Mouse (Mus musculus) liver, embryonic 14.5 days (tissue): ENCODE measurements around the gene Plin4. TPM values are rescaled to one million over a fixed set of nuclear protein-coding genes. Genes with fewer than 3 reads are reported as not detected.

Source experiments
- ATAC-seq: fragments of 200-750 bp; cut with Nextera tagmentation; 2 replicates; pipeline ENCODE4 v1.8.0; 2017; ENCODE audit warnings: moderate number of reproducible peaks, mild to moderate bottlenecking, moderate library complexity; ENCODE audit not compliant: insufficient read depth
- DNase-seq, 3 experiments: peaks; one replicate each; pipeline ENCODE4 v3.0.0-alpha.2; 2012 to 2013; ENCODE audit warnings: low read depth in 3 of 3, low spot score in 3 of 3
- H3K27ac ChIP-seq: fragments of 300-500 bp; sonication (generic); 2 replicates; pipeline ENCODE4 v1.5.1; 2014; ENCODE audit warnings: moderate library complexity, mild to moderate bottlenecking, control low read depth, inconsistent platforms
- H3K27me3 ChIP-seq: fragments of 300-500 bp; sonication (generic); 2 replicates; pipeline ENCODE4 v1.6.1; 2014; ENCODE audit warnings: mild to moderate bottlenecking, low read length, moderate library complexity; ENCODE audit not compliant: control insufficient read depth, insufficient read depth
- H3K36me3 ChIP-seq: fragments of 300-500 bp; sonication (generic); replicated peaks from 2 replicates; pipeline ENCODE4 v1.6.1; 2014; ENCODE audit warnings: low read depth; ENCODE audit not compliant: control insufficient read depth, insufficient read depth
- H3K4me1 ChIP-seq, 2 experiments: fragments of 200-500 bp in 1 of 2; fragments of 300-500 bp in 1 of 2; sonication (generic) in 1 of 2; replicated peaks; 2 replicates each; pipeline ENCODE4 v1.6.1; 2012 to 2014; ENCODE audit warnings: antibody characterized with exemption in 1 of 2, inconsistent platforms in 1 of 2, low read length in 1 of 2; ENCODE audit not compliant: control insufficient read depth in 2 of 2, insufficient read depth in 2 of 2
- H3K4me2 ChIP-seq: fragments of 300-500 bp; sonication (generic); 2 replicates; pipeline ENCODE4 v1.6.1; 2014; ENCODE audit warnings: low read depth, mild to moderate bottlenecking, control low read depth, moderate library complexity
- H3K4me3 ChIP-seq, 2 experiments: fragments of 200-500 bp in 1 of 2; fragments of 300-500 bp in 1 of 2; sonication (generic) in 1 of 2; 2 replicates each; pipeline ENCODE4 v1.5.1; 2012 to 2014; ENCODE audit warnings: low read depth in 2 of 2, low read length in 2 of 2, mild to moderate bottlenecking in 2 of 2, control low read depth in 1 of 2, inconsistent platforms in 1 of 2, moderate library complexity in 1 of 2; ENCODE audit not compliant: insufficient read depth in 1 of 2
- H3K9ac ChIP-seq: fragments of 300-500 bp; sonication (generic); replicated peaks from 2 replicates; pipeline ENCODE4 v1.6.1; 2014; ENCODE audit warnings: mild to moderate bottlenecking, control low read depth, moderate library complexity
- H3K9me3 ChIP-seq: fragments of 300-500 bp; sonication (generic); 2 replicates; pipeline ENCODE4 v1.6.1; 2016; ENCODE audit warnings: low read length, mixed read lengths; ENCODE audit not compliant: control insufficient read depth
- CTCF ChIP-seq: IDR thresholded peaks from 2 replicates; pipeline ENCODE4 v1.5.1; 2016; ENCODE audit warnings: antibody characterized with exemption, low read depth, control low read depth
- EP300 ChIP-seq: IDR thresholded peaks from 2 replicates; pipeline ENCODE4 v1.6.1; 2016; ENCODE audit warnings: antibody characterized with exemption, low read depth
- WGBS: fragments of 180-500 bp; shearing (Covaris S2); extraction: QIAGEN DNeasy Blood & Tissue Kit; methylation state at CpG from one replicate; pipeline ENCODE4 v1.1.7; 2014; ENCODE audit not compliant: insufficient replicate concordance; 5-methylcytosine and 5-hydroxymethylcytosine counted together
- polyA plus RNA-seq, 2 experiments: library from polyadenylated mRNA; depleted of rRNA in 1 of 2; stranded (reverse) in 1 of 2; unstranded in 1 of 2; fragments of >200 nt; fragmentation: Nextera tagmentation in 1 of 2; extraction: Ambion mirVana in 1 of 2; gene quantifications; 2 replicates each; pipeline versions ENCODE4 v1.2.1 to v1.2.3; 2012 to 2014

The Plin4 gene
- polyA plus RNA-seq, 2 experiments, result 0.01 to 0.03 TPM

DNA sequence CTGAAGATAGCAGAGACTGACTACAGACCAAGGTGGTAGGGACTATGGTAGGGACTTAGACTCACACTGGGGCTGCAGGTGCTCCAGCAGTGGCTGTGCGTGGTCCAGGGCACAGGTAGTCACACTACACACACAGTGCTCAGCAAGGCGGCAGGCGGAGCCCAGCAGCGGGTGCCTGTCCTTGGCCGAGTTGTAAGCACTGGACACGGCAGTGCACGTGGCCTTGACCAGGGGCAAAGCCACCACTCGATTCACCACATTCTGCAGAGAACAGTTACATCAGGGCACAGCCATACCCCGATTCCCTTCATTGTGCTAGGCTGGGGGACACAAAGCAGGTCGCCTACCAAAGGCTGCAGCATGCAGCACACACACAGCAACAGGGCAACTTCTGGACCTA lies 6.6 kb upstream of the Plin4 start:
- H3K4me1 ChIP-seq, result no peaks in the 10 kb centered on the region
- no peaks in the 10 kb centered on the region for H3K36me3 ChIP-seq
- no peak overlapping the region for H3K4me3 ChIP-seq
- WGBS, result 50% methylated on average over 10 of the region's 10 CpGs
- H3K27ac ChIP-seq, result no peak overlapping the region
- H3K4me2 ChIP-seq, result no peak overlapping the region
- peaks cover 24% of the 10 kb centered on the region for H3K27me3 ChIP-seq
- TF ChIP-seq EP300 (no peak), CTCF (no peak)
- DNase-seq (no peak), ATAC-seq (no peak)
- no peak overlapping the region for H3K9ac ChIP-seq
- no peaks in the 10 kb centered on the region for H3K9me3 ChIP-seq

DNA sequence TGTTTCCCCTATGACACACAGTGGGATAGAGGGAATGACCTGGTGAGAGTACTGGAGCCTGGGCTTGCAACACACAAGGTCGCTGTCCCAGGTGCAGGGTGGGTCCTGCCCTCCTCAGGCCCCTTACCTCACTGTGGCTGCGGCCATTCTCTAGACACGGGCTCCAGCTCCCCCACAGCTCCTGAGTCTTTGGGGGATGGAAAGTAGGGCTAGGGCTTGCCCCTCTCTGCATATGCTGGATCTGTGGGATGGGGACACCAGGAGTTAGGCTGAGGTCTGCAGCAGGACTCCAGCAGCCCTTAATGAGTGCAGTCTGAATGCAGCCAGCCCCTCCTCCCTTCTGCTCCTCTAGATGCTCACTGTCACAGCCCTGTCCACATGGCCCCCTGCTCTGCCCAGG lies 3.1 kb upstream of the Plin4 start:
- TF ChIP-seq CTCF (no peak), EP300 (no peak)
- H3K27me3 ChIP-seq, result no peaks in the 10 kb centered on the region; the same call in 1 of the 2 replicates

DNA sequence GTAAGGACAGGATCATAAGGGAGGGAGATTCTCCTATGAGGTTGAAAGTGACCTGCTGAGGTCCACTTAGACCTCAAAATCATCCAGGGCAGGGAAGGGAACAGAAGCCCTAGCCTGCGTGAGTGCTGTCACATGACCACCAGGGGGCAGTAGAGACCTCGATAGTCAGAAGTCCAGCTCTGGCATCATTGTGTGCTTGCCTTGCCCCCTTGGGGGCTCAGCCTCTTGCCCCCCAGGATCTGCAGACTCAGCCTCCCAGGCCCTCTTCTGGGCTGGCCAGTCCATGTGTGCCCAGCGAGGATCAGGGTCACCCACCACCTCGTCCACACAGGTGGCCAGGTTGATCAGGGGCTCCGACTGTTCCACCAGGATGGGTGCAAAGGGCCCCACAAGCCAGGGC lies 2.3 kb upstream of the Plin4 start:
- TF ChIP-seq EP300, result no peak
- TF ChIP-seq CTCF, result peak; percentile 95
- Histone ChIP-seq H3K9me3 (no peaks in the 10 kb centered on the region), H3K27ac (no peak overlapping the region), H3K4me3 (no peak overlapping the region), H3K9ac (no peak overlapping the region), H3K4me2 (no peak overlapping the region), H3K4me1 (no peaks in the 10 kb centered on the region), H3K27me3 (no peaks in the 10 kb centered on the region; the same call in 1 of the 2 replicates), H3K36me3 (no peaks in the 10 kb centered on the region)
- ATAC-seq (no peak; the same call in 1 of the 2 replicates), DNase-seq (peak; percentile 49 to 53 (median 52))
- 43% methylated on average over 5 of the region's 5 CpGs for WGBS

More for the DNA sequence above, 3.1 kb upstream of the Plin4 start:
- no peak overlapping the region for H3K9ac ChIP-seq
- H3K36me3 ChIP-seq, result no peaks in the 10 kb centered on the region
- no peak overlapping the region for H3K4me2 ChIP-seq
- no peak for ATAC-seq
- no peak for DNase-seq
- no peaks in the 10 kb centered on the region for H3K9me3 ChIP-seq
- 52% methylated on average over 3 of the region's 3 CpGs for WGBS
- H3K27ac ChIP-seq, result no peak overlapping the region
- H3K4me1 ChIP-seq, result no peaks in the 10 kb centered on the region
- H3K4me3 ChIP-seq, result no peak overlapping the region

GRCm38 (mm10) chr17:56111021-56111420 lies 1.4 kb upstream of the Plin4 start:
- no peak for ATAC-seq
- 46% methylated on average over 1 of the region's 1 CpGs for WGBS

GRCm38 (mm10) chr17:56110571-56110970 lies 968 bp upstream of the Plin4 start:
- no peaks in the 10 kb centered on the region for H3K9me3 ChIP-seq
- no peak overlapping the region for H3K27ac ChIP-seq
- TF ChIP-seq CTCF (no peak), EP300 (no peak)
- H3K4me2 ChIP-seq, result no peak overlapping the region
- H3K36me3 ChIP-seq, result no peaks in the 10 kb centered on the region
- no peak overlapping the region for H3K9ac ChIP-seq
- WGBS, result 49% methylated on average over 4 of the region's 4 CpGs
- H3K4me3 ChIP-seq, result no peak overlapping the region
- DNase-seq, result no peak
- no peak for ATAC-seq
- no peaks in the 10 kb centered on the region for H3K4me1 ChIP-seq
- H3K27me3 ChIP-seq, result no peaks in the 10 kb centered on the region

More at GRCm38 (mm10) chr17:56111021-56111420, 1.4 kb upstream of the Plin4 start:
- Histone ChIP-seq H3K4me1 (no peaks in the 10 kb centered on the region), H3K4me2 (no peak overlapping the region), H3K9ac (no peak overlapping the region), H3K27me3 (no peaks in the 10 kb centered on the region), H3K36me3 (no peaks in the 10 kb centered on the region), H3K27ac (no peak overlapping the region), H3K9me3 (no peaks in the 10 kb centered on the region), H3K4me3 (no peak overlapping the region)
- DNase-seq, result no peak
- TF ChIP-seq CTCF, result no peak
- no peak for TF ChIP-seq EP300
